Mouse (Mus musculus): ENCODE data around the gene Nhs. TPM values are rescaled to one million over a fixed set of nuclear protein-coding genes. Genes with fewer than 3 reads are reported as not detected.
"Not testable (repeated sequence)": the region's sequence is repeated elsewhere in the genome, so short reads cannot be mapped to it uniquely, and the experiment has no call there.

Gene Nhs
- polyA plus RNA-seq, 1 experiment, result 0.13 TPM

DNA sequence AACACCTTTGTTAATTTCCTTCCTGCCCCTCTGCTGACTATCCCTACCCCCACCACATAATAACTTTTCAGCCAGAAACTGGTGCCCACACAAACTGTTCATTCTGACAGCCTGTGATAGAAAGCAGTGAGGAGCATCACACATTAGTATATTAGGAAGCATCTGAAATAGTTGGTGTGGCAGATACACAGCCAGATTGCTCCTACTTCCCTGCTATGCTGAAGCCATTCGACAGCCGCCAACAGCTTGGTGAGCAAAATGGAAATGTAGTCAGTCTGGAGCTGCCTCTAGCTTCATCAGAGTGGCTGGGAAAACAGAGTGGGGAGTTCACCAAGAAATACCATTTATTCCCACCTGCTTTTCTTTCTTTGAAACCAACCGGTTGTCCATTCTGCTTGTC lies 275.9 kb downstream of the Nhs start:
- Histone ChIP-seq H3K4me3 (ENCODE audit: insufficient read depth, poor library complexity, severe bottlenecking) (no peak overlapping the region), H3K79me2 (ENCODE audit: control insufficient read depth, insufficient read depth) (no peaks in the 10 kb centered on the region), H3K27me3 (ENCODE audit: control insufficient read depth, insufficient read depth, insufficient read length) (no peaks in the 10 kb centered on the region), H3K36me3 (ENCODE audit: control insufficient read depth, insufficient read depth) (no peaks in the 10 kb centered on the region), H3K79me3 (ENCODE audit: low read depth) (no peaks in the 10 kb centered on the region), H3ac (ENCODE audit: control insufficient read depth, insufficient read length, low read depth) (no peak overlapping the region)
- TF ChIP-seq FOSL1 (IDR thresholded peaks at IDR 0.05; ENCODE audit: insufficient read depth, low read length, poor library complexity, severe bottlenecking), result no peak
- no peak for TF ChIP-seq CEBPB (IDR thresholded peaks at IDR 0.05; ENCODE audit: low read depth)
- TF ChIP-seq MYOD1 (IDR thresholded peaks at IDR 0.05; ENCODE audit: control insufficient read depth, insufficient read length, low read depth), result no peak
- TF ChIP-seq USF1 (IDR thresholded peaks at IDR 0.05; ENCODE audit: low read depth), result no peak
- no peak for TF ChIP-seq MAX (IDR thresholded peaks at IDR 0.05)
- no peak for TF ChIP-seq CTCF (IDR thresholded peaks at IDR 0.05; ENCODE audit: control insufficient read depth, insufficient read depth, insufficient read length)
- TF ChIP-seq MYOG (IDR thresholded peaks at IDR 0.05; ENCODE audit: control insufficient read depth, extremely low read depth, insufficient read length), result no peak

- Histone ChIP-seq H3K27me3 (ENCODE audit: control insufficient read depth, insufficient read depth, insufficient read length) (no peaks in the 10 kb centered on the region), H3K79me3 (ENCODE audit: low read depth) (no peaks in the 10 kb centered on the region), H3K36me3 (ENCODE audit: control insufficient read depth, insufficient read depth) (no peaks in the 10 kb centered on the region), H3ac (ENCODE audit: control insufficient read depth, insufficient read length, low read depth) (no peak overlapping the region), H3K79me2 (ENCODE audit: control insufficient read depth, insufficient read depth) (no peaks in the 10 kb centered on the region), H3K4me3 (ENCODE audit: insufficient read depth, poor library complexity, severe bottlenecking) (no peak overlapping the region)
- TF ChIP-seq USF1 (IDR thresholded peaks at IDR 0.05; ENCODE audit: low read depth) (no peak), CEBPB (IDR thresholded peaks at IDR 0.05; ENCODE audit: low read depth) (no peak), MYOD1 (IDR thresholded peaks at IDR 0.05; ENCODE audit: control insufficient read depth, insufficient read length, low read depth) (peak; percentile 73), MYOG (IDR thresholded peaks at IDR 0.05; ENCODE audit: control insufficient read depth, extremely low read depth, insufficient read length) (no peak), FOSL1 (IDR thresholded peaks at IDR 0.05; ENCODE audit: insufficient read depth, low read length, poor library complexity, severe bottlenecking) (no peak), MAX (IDR thresholded peaks at IDR 0.05) (no peak), CTCF (IDR thresholded peaks at IDR 0.05; ENCODE audit: control insufficient read depth, insufficient read depth, insufficient read length) (no peak)
These were observed 282.4 kb downstream of the Nhs start for GRCm38 (mm10) chrX:161877123-161877522.

DNA sequence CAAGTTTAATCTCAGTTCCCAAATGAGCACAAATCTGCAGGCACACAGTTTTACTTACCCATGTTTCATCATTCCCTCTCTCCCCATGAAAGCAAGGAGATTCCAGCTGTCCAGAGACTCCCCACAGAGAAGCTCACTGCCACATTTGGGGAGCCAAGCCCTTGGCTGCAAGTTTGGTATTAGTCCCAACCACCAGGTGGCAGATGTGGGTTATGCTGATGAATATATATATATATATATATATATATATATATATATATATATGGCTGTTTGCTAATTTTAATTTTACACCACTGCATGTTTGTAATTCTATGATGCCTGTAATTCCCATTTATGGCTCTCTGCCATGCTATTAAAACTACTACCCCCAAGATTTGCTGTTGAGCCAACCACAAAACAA lies 286.0 kb downstream of the Nhs start:
- Histone ChIP-seq H3K36me3 (ENCODE audit: control insufficient read depth, insufficient read depth) (no peaks in the 10 kb centered on the region), H3K79me2 (ENCODE audit: control insufficient read depth, insufficient read depth) (no peaks in the 10 kb centered on the region), H3K27me3 (ENCODE audit: control insufficient read depth, insufficient read depth, insufficient read length) (no peaks in the 10 kb centered on the region), H3K4me3 (ENCODE audit: insufficient read depth, poor library complexity, severe bottlenecking) (no peak overlapping the region), H3ac (ENCODE audit: control insufficient read depth, insufficient read length, low read depth) (no peak overlapping the region), H3K79me3 (ENCODE audit: low read depth) (no peaks in the 10 kb centered on the region)
- TF ChIP-seq USF1 (IDR thresholded peaks at IDR 0.05; ENCODE audit: low read depth) (no peak), CTCF (IDR thresholded peaks at IDR 0.05; ENCODE audit: control insufficient read depth, insufficient read depth, insufficient read length) (no peak), FOSL1 (IDR thresholded peaks at IDR 0.05; ENCODE audit: insufficient read depth, low read length, poor library complexity, severe bottlenecking) (no peak), CEBPB (IDR thresholded peaks at IDR 0.05; ENCODE audit: low read depth) (no peak), MAX (IDR thresholded peaks at IDR 0.05) (no peak), MYOG (IDR thresholded peaks at IDR 0.05; ENCODE audit: control insufficient read depth, extremely low read depth, insufficient read length) (no peak), MYOD1 (IDR thresholded peaks at IDR 0.05; ENCODE audit: control insufficient read depth, insufficient read length, low read depth) (no peak)

DNA sequence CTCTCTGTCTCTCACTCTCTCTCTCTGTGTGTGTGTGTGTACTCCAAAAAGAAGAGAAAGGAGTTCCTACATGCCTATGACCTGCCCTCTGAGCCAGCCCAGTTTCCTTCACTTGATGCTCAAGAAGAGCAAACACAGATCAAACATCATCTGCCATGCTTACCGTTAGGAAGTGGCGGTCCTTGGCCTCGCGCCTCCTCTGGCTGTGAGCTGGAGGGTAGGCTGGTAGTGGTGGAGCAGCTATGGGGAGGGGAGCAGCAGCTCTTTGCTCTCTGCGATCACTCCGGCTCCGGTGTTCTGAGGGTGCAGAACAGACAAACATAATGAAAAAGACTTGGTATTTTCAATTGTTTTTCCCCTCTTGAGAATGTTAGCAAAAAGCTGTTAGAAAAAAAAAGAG lies 288.2 kb downstream of the Nhs start:
- Histone ChIP-seq H3K79me3 (ENCODE audit: low read depth) (no peaks in the 10 kb centered on the region), H3K79me2 (ENCODE audit: control insufficient read depth, insufficient read depth) (no peaks in the 10 kb centered on the region), H3K4me3 (ENCODE audit: insufficient read depth, poor library complexity, severe bottlenecking) (no peak overlapping the region), H3ac (ENCODE audit: control insufficient read depth, insufficient read length, low read depth) (no peak overlapping the region), H3K27me3 (ENCODE audit: control insufficient read depth, insufficient read depth, insufficient read length) (no peaks in the 10 kb centered on the region), H3K36me3 (ENCODE audit: control insufficient read depth, insufficient read depth) (no peaks in the 10 kb centered on the region)
- TF ChIP-seq CEBPB (IDR thresholded peaks at IDR 0.05; ENCODE audit: low read depth) (no peak), CTCF (IDR thresholded peaks at IDR 0.05; ENCODE audit: control insufficient read depth, insufficient read depth, insufficient read length) (no peak), MAX (IDR thresholded peaks at IDR 0.05) (no peak), USF1 (IDR thresholded peaks at IDR 0.05; ENCODE audit: low read depth) (no peak)

- no peaks in the 10 kb centered on the region for H3K79me2 ChIP-seq (ENCODE audit: control insufficient read depth, insufficient read depth)
- H3K4me3 ChIP-seq (ENCODE audit: insufficient read depth, poor library complexity, severe bottlenecking), result no peak overlapping the region
- H3ac ChIP-seq (ENCODE audit: control insufficient read depth, insufficient read length, low read depth), result no peak overlapping the region
- H3K27me3 ChIP-seq (ENCODE audit: control insufficient read depth, insufficient read depth, insufficient read length), result no peaks in the 10 kb centered on the region
- H3K79me3 ChIP-seq (ENCODE audit: low read depth), result no peaks in the 10 kb centered on the region
- H3K36me3 ChIP-seq (ENCODE audit: control insufficient read depth, insufficient read depth), result no peaks in the 10 kb centered on the region
- TF ChIP-seq USF1 (IDR thresholded peaks at IDR 0.05; ENCODE audit: low read depth), result no peak
- TF ChIP-seq MYOG (IDR thresholded peaks at IDR 0.05; ENCODE audit: control insufficient read depth, extremely low read depth, insufficient read length), result no peak
- no peak for TF ChIP-seq CEBPB (IDR thresholded peaks at IDR 0.05; ENCODE audit: low read depth)
- no peak for TF ChIP-seq FOSL1 (IDR thresholded peaks at IDR 0.05; ENCODE audit: insufficient read depth, low read length, poor library complexity, severe bottlenecking)
- TF ChIP-seq CTCF (IDR thresholded peaks at IDR 0.05; ENCODE audit: control insufficient read depth, insufficient read depth, insufficient read length), result no peak
- no peak for TF ChIP-seq MAX (IDR thresholded peaks at IDR 0.05)
- no peak for TF ChIP-seq MYOD1 (IDR thresholded peaks at IDR 0.05; ENCODE audit: control insufficient read depth, insufficient read length, low read depth)
These were observed 303.9 kb downstream of the Nhs start for GRCm38 (mm10) chrX:161855630-161856029.

DNA sequence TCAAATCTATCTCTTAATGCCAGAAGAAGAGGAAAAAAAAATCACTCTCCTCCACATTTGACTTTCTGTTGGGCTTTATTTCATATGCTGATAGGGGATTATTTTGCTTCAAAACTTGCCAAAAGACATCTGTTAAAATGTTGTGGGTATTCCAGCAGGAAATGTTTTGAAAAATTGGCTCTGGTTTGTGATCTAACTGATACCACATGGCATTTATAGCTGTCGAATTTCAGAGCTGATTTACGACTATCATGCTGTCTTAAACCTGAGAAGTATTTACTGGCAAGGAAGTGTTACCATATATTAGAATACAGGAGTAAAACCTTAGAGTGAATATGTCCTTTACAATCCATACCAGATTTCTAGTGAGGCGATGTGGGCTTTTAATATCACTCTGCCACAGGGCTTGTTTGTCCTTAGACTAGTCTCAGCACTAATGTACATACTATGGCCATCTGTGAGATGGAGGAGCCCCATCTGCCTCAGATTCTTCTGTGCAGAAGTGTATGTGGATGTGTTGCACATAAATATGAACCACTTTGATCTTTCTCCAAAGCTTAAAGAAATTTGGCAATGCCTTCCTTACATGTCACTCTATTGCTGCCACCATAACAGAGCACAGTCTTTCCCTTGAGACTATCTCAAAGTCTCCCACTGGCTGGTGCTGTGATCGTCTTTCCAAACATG lies 305.8 kb downstream of the Nhs start:
- Histone ChIP-seq H3K27me3 (ENCODE audit: control insufficient read depth, insufficient read depth, insufficient read length) (no peaks in the 10 kb centered on the region), H3K79me2 (ENCODE audit: control insufficient read depth, insufficient read depth) (no peaks in the 10 kb centered on the region), H3ac (ENCODE audit: control insufficient read depth, insufficient read length, low read depth) (no peak overlapping the region), H3K4me3 (ENCODE audit: insufficient read depth, poor library complexity, severe bottlenecking) (no peak overlapping the region), H3K36me3 (ENCODE audit: control insufficient read depth, insufficient read depth) (no peaks in the 10 kb centered on the region), H3K79me3 (ENCODE audit: low read depth) (no peaks in the 10 kb centered on the region)
- no peak for TF ChIP-seq FOSL1 (IDR thresholded peaks at IDR 0.05; ENCODE audit: insufficient read depth, low read length, poor library complexity, severe bottlenecking)
- TF ChIP-seq MAX (IDR thresholded peaks at IDR 0.05), result no peak
- no peak for TF ChIP-seq USF1 (IDR thresholded peaks at IDR 0.05; ENCODE audit: low read depth)
- no peak for TF ChIP-seq CTCF (IDR thresholded peaks at IDR 0.05; ENCODE audit: control insufficient read depth, insufficient read depth, insufficient read length)
- TF ChIP-seq MYOD1 (IDR thresholded peaks at IDR 0.05; ENCODE audit: control insufficient read depth, insufficient read length, low read depth), result no peak
- TF ChIP-seq MYOG (IDR thresholded peaks at IDR 0.05; ENCODE audit: control insufficient read depth, extremely low read depth, insufficient read length), result no peak
- no peak for TF ChIP-seq CEBPB (IDR thresholded peaks at IDR 0.05; ENCODE audit: low read depth)

DNA sequence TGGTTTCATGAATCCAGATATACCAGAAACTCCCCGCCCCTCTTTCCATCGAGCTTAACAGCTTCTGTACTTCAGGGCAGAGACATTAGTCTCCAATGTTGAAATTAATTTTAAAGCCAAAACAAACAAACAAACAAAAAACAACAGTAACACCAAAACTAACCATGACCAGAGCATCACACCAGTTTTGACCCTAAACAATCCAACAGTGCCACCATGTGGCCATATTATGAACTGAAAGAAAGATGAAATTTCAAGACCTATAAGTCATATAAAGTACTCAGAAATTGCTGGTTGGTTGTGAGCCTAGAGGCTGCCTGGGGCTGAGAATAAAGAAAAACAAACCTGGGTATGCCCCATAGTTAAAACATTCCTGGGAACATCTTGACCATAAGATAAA lies 333.3 kb downstream of the Nhs start:
- not testable (repeated sequence) for H3K79me2 ChIP-seq (ENCODE audit: control insufficient read depth, insufficient read depth); H3ac ChIP-seq (ENCODE audit: control insufficient read depth, insufficient read length, low read depth); H3K79me3 ChIP-seq (ENCODE audit: low read depth); H3K4me3 ChIP-seq (ENCODE audit: insufficient read depth, poor library complexity, severe bottlenecking); H3K36me3 ChIP-seq (ENCODE audit: control insufficient read depth, insufficient read depth); H3K27me3 ChIP-seq (ENCODE audit: control insufficient read depth, insufficient read depth, insufficient read length)
